Mouse (Mus musculus): ENCODE results near the gene Gm28230. TPM values are rescaled to one million over a fixed set of nuclear protein-coding genes. Genes with fewer than 3 reads are reported as not detected.

Gene Gm28230
- polyA plus RNA-seq (2014; fragmentation: Nextera tagmentation; extraction: Ambion mirVana), result 0.10 TPM in 1 of 2 replicates, not detected in the other

DNA sequence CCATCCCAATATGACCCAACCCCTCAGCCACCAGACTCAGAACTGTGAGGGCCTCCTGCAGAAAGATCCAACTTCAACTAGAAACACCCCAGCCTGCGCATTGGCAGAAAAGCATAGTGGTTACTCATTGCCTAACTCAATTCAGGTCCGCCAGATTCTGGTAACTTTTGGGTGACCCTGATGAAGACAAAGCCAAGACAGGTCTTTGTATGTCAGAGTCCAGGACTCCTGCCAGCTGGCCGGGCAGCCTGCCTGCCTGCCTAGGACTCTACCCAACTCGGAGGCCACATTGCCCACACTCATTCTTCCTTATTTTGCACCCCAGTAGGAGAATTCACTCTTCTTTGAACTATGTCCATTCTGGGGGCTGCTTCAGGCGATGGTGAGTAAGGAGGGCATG is at the start of gene Gm28230:
Gene Gm28230, plus strand, starts transcription at position 178 of the 400 bp plus-strand sequence.
- Histone ChIP-seq H3K36me3 (ENCODE audit: control insufficient read depth, insufficient read depth, low read length) (no peaks in the 10 kb centered on the region), H3K9ac (replicated peaks; ENCODE audit: low read depth, low read length) (no peak within 1 kb of the TSS), H3K4me2 (replicated peaks; ENCODE audit: low read depth, low read length) (peak within 1 kb of the TSS; percentile 19; the same call in 1 of the 2 replicates), H3K4me1 (ENCODE audit: control insufficient read depth, insufficient read depth, low read length) (no peaks in the 10 kb centered on the region), H3K4me3 (ENCODE audit: low read depth, low read length) (peak within 1 kb of the TSS; percentile 7), H3K9me3 (ENCODE audit: control insufficient read depth, low read depth, low read length) (no peaks in the 10 kb centered on the region), H3K27ac (ENCODE audit: low read length) (no peak within 1 kb of the TSS), H3K27me3 (ENCODE audit: control insufficient read depth, insufficient read depth, low read length) (peaks cover 77% of the 10 kb centered on the region)
- no peak for ATAC-seq (ENCODE audit: insufficient number of reproducible peaks, insufficient read depth, low FRiP score, low read depth)
- WGBS, result 37% methylated on average over 5 of the region's 5 CpGs

DNA sequence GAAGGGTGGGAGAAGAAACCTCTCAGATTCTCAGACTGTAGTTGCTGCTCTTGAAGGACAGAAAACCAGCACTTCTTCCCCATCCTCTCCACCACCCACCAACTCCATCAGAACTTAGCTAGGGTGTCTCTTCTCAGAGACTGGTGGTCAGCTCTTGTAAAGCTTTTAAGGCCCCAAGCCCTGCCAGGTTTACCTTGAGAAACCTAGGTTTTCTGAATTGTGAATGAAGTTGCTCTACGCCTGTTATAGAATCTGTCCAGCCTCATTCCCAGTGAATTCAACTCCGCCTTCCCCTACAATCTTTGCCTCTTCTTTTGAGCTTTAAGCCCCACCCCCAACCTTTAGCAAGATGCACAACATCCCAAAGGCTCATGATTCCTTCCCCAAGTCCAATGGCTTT is 49.4 kb upstream of the Gm28230 start:
- Histone ChIP-seq H3K27ac (ENCODE audit: low read length) (no peak overlapping the region), H3K9ac (replicated peaks; ENCODE audit: low read depth, low read length) (no peak overlapping the region), H3K4me1 (ENCODE audit: control insufficient read depth, insufficient read depth, low read length) (0 out of 2 replicates have a peak, but pooled peaks cover 2% of the 10 kb centered on the region), H3K27me3 (ENCODE audit: control insufficient read depth, insufficient read depth, low read length) (peaks cover 92% of the 10 kb centered on the region), H3K4me2 (replicated peaks; ENCODE audit: low read depth, low read length) (no peak overlapping the region), H3K36me3 (ENCODE audit: control insufficient read depth, insufficient read depth, low read length) (no peaks in the 10 kb centered on the region), H3K4me3 (ENCODE audit: low read depth, low read length) (no peak overlapping the region), H3K9me3 (ENCODE audit: control insufficient read depth, low read depth, low read length) (no peaks in the 10 kb centered on the region)
- WGBS, result 18% methylated on average over 2 of the region's 2 CpGs
- no peak for ATAC-seq (ENCODE audit: insufficient number of reproducible peaks, insufficient read depth, low FRiP score, low read depth)

DNA sequence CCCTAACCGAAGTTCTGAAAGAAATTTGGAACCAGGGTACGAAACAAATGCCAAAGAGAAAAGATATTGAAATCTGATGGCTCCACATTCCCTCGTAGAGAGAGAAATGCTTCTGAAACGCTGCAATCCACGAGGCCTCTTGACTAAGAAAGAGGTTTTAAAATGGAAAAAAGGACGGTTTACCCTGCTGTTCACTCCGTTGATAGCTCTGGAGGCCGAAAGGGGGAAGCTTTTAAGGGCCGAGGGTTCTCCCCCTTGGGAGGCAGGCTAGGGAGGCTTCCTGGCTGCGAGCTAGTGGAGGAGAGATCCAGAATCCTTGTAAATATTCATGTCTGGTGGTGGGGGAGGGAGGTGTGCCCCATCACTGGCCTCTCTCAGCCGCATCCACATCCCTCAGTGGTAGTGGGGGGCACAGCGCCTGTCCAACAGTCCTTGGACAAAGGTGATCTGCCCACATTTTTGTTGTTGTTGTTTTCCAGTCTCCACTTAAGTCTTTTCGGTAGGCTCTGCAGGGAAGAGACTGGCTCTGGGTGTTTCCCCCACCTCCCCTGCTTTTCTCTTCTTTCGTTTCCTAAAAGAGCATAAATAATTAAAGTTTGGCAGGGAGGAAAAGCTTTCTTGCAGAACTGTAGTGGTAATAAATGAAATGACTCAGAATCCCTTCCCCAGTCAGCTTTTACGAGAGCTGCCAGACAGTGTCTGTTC is 47.5 kb upstream of the Gm28230 start, which contains the start of gene Hoxd11:
Gene Hoxd11, plus strand, starts transcription at position 667 of the 705 bp plus-strand sequence.
- peaks cover 94% of the 10 kb centered on the region for H3K27me3 ChIP-seq (ENCODE audit: control insufficient read depth, insufficient read depth, low read length)
- no peak within 1 kb of the TSS for H3K4me3 ChIP-seq (ENCODE audit: low read depth, low read length)

DNA sequence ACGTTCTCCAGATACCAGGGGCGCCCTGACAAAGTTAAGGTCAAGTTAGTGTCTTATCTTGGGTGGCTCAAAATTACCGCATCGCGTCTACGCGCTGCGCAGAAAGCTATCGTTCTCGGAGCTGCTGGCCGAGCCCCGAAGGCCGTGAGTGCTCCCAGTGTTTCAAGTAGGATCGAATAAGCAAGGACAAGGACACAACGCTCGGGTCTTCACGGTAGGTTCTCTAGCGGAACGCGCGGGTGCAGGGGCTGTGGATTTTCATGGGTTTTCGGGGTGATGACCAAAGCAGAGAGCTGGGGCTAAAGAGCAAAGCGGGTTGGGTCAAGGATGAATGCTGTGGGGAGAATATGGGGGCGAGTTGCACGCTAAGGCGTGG is 46.9 kb upstream of the Gm28230 start:
- Histone ChIP-seq H3K9me3 (ENCODE audit: control insufficient read depth, low read depth, low read length) (no peaks in the 10 kb centered on the region), H3K36me3 (ENCODE audit: control insufficient read depth, insufficient read depth, low read length) (no peaks in the 10 kb centered on the region), H3K9ac (replicated peaks; ENCODE audit: low read depth, low read length) (no peak overlapping the region), H3K27me3 (ENCODE audit: control insufficient read depth, insufficient read depth, low read length) (peaks cover 89% of the 10 kb centered on the region), H3K4me2 (replicated peaks; ENCODE audit: low read depth, low read length) (no peak overlapping the region), H3K4me3 (ENCODE audit: low read depth, low read length) (no peak overlapping the region), H3K4me1 (ENCODE audit: control insufficient read depth, insufficient read depth, low read length) (no peaks in the 10 kb centered on the region), H3K27ac (ENCODE audit: low read length) (no peak overlapping the region)
- ATAC-seq (ENCODE audit: insufficient number of reproducible peaks, insufficient read depth, low FRiP score, low read depth), result no peak
- WGBS, result under 1% methylated on average over 26 of the region's 26 CpGs

More for the DNA sequence above, 47.5 kb upstream of the Gm28230 start, which contains the start of gene Hoxd11:
- no peaks in the 10 kb centered on the region for H3K36me3 ChIP-seq (ENCODE audit: control insufficient read depth, insufficient read depth, low read length)
- 2% methylated on average over 15 of the region's 15 CpGs for WGBS
- H3K27ac ChIP-seq (ENCODE audit: low read length), result no peak within 1 kb of the TSS
- no peaks in the 10 kb centered on the region for H3K4me1 ChIP-seq (ENCODE audit: control insufficient read depth, insufficient read depth, low read length)
- no peaks in the 10 kb centered on the region for H3K9me3 ChIP-seq (ENCODE audit: control insufficient read depth, low read depth, low read length)
- H3K4me2 ChIP-seq (replicated peaks; ENCODE audit: low read depth, low read length), result no peak within 1 kb of the TSS
- ATAC-seq (ENCODE audit: insufficient number of reproducible peaks, insufficient read depth, low FRiP score, low read depth), result no peak
- no peak within 1 kb of the TSS for H3K9ac ChIP-seq (replicated peaks; ENCODE audit: low read depth, low read length)

DNA sequence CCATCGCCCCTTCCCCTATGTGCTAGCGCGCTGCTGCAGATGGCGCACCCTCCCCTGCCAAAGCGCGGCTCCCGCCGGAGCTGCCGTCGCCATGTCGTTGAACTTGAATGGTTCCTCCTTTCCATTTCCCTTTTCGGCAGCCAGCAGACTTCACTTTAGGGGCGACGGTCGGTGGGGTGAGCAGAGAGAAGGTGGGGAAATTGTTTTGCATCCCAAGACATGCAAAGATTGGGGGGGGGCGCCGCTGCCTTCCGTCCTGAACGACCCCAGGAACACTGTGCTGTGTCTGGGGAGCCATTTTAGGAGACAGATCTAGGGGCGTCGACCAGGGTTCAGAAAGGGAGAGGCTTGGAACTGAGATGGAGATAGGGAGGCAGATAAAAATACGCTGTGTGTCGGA is 46.5 kb upstream of the Gm28230 start:
- no peaks in the 10 kb centered on the region for H3K9me3 ChIP-seq (ENCODE audit: control insufficient read depth, low read depth, low read length)
- no peak for ATAC-seq (ENCODE audit: insufficient number of reproducible peaks, insufficient read depth, low FRiP score, low read depth)
- H3K36me3 ChIP-seq (ENCODE audit: control insufficient read depth, insufficient read depth, low read length), result no peaks in the 10 kb centered on the region
- H3K9ac ChIP-seq (replicated peaks; ENCODE audit: low read depth, low read length), result no peak overlapping the region
- H3K27ac ChIP-seq (ENCODE audit: low read length), result no peak overlapping the region
- no peaks in the 10 kb centered on the region for H3K4me1 ChIP-seq (ENCODE audit: control insufficient read depth, insufficient read depth, low read length)
- H3K4me2 ChIP-seq (replicated peaks; ENCODE audit: low read depth, low read length), result no peak overlapping the region
- no peak overlapping the region for H3K4me3 ChIP-seq (ENCODE audit: low read depth, low read length)
- 1% methylated on average over 23 of the region's 23 CpGs for WGBS
- H3K27me3 ChIP-seq (ENCODE audit: control insufficient read depth, insufficient read depth, low read length), result peaks cover 89% of the 10 kb centered on the region

DNA sequence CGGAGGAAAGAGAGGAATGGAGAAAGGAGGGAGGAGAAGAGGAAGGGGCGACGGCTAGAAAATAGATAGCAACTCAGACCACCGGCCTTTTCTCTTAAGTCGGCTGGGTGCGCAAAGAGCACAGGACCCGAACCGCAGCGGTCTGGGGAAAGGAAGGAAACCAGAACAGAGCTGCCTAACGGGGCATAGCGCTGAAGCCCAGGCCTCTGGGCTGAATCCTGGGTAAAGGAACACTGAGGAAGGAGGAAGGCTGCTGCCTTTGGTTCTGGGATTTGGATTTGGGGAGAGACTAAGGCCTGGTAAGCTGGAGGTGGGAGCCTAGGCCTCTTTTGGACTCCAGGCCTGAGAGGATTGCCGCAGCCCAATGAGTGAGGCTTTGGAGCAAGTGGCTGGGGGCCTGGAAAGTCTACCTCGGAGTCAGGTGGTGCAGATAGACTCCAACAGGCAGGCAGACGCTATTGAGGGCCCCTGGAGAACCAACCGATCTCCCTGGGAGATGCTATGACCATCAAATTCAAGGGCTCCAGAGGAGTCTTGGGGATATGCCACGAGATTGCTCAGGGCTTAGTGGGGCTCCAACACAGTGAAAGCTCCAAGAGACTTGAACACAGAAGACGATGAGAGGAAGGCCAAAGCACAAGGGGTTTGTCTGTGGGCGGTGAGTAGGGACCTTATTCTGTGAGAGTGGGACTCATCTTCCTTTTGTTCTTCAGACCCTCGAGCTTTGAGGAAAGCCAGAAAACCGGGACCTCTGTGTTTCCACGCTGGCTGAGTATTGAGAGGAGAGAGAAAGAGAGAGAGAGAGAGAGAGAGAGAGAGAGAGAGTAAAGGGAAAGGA is 45.7 kb upstream of the Gm28230 start:
- H3K9me3 ChIP-seq (ENCODE audit: control insufficient read depth, low read depth, low read length), result no peaks in the 10 kb centered on the region
- 2% methylated on average over 21 of the region's 21 CpGs for WGBS
- peaks cover 91% of the 10 kb centered on the region for H3K27me3 ChIP-seq (ENCODE audit: control insufficient read depth, insufficient read depth, low read length)
- H3K4me3 ChIP-seq (ENCODE audit: low read depth, low read length), result no peak overlapping the region
- H3K4me2 ChIP-seq (replicated peaks; ENCODE audit: low read depth, low read length), result no peak overlapping the region
- no peak for ATAC-seq (ENCODE audit: insufficient number of reproducible peaks, insufficient read depth, low FRiP score, low read depth)
- H3K4me1 ChIP-seq (ENCODE audit: control insufficient read depth, insufficient read depth, low read length), result no peaks in the 10 kb centered on the region
- no peak overlapping the region for H3K9ac ChIP-seq (replicated peaks; ENCODE audit: low read depth, low read length)
- H3K36me3 ChIP-seq (ENCODE audit: control insufficient read depth, insufficient read depth, low read length), result no peaks in the 10 kb centered on the region
- H3K27ac ChIP-seq (ENCODE audit: low read length), result no peak overlapping the region

DNA sequence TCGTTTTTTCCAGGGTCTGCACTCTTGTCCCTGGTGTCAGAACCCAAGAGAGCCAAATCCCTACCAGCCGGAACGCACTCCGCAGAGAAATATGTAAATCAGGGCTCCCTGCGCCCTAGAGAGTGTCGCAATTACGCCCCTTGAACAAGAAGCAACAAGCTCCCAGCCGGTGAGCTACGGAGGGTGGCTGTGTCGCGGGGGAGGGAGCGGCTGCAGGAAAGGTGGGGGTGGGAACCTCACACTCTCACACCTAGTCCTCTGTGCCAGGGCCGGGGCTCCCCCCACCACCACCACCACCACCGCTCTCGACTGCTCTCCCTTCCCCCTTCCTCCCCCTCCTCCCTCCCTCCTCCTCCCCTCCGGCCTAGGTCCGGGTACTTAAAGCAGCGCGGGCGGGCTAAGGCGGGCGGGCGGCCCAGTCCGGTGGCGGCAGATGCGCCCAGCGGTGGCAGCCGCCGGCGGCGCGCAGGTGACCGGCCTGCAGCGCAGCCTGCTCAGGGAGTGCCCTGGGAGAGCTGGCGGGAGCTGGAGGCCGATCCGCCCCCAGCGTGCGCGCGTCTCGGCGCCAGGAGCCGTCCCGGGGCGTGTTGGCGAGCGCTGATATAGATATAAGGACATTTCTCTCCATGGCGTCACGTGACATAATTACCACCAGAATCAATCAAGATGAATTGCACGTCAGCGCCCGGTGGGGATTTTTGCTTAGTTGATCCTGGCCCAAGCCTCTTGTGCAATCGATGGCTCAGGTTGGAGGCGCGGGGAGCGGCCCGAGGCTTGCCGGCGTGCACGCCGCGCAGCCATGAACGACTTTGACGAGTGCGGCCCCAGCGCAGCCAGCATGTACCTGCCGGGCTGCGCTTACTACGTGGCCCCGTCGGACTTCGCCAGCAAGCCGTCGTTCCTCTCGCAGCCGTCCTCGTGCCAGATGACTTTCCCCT is 44.7 kb upstream of the Gm28230 start:
- no peaks in the 10 kb centered on the region for H3K4me1 ChIP-seq (ENCODE audit: control insufficient read depth, insufficient read depth, low read length)
- no peaks in the 10 kb centered on the region for H3K36me3 ChIP-seq (ENCODE audit: control insufficient read depth, insufficient read depth, low read length)
- WGBS, result under 1% methylated on average over 65 of the region's 78 CpGs
- H3K4me3 ChIP-seq (ENCODE audit: low read depth, low read length), result peak overlapping the region; percentile 11
- 0 out of 2 replicates have a peak, but pooled peaks have one; percentile 15 for ATAC-seq (ENCODE audit: insufficient number of reproducible peaks, insufficient read depth, low FRiP score, low read depth)
- peak overlapping the region; percentile 23; the same call in 1 of the 2 replicates for H3K4me2 ChIP-seq (replicated peaks; ENCODE audit: low read depth, low read length)
- H3K27ac ChIP-seq (ENCODE audit: low read length), result no peak overlapping the region
- H3K27me3 ChIP-seq (ENCODE audit: control insufficient read depth, insufficient read depth, low read length), result peaks cover 89% of the 10 kb centered on the region
- no peaks in the 10 kb centered on the region for H3K9me3 ChIP-seq (ENCODE audit: control insufficient read depth, low read depth, low read length)
- no peak overlapping the region for H3K9ac ChIP-seq (replicated peaks; ENCODE audit: low read depth, low read length)

DNA sequence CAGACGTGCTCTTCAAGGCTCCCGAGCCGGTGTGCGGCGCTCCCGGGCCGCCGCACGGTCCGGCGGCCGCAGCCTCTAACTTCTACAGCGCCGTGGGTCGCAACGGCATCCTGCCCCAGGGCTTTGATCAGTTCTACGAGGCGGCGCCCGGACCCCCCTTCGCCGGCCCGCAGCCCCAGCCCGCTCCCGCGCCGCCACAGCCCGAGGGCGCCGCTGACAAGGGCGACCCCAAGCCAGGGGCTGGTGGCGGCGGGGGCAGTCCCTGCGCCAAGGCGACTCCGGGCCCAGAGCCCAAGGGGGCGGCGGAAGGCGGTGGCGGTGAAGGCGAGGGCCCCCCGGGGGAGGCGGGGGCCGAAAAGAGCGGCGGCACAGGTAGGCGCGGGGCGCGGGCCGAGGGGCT is 43.7 kb upstream of the Gm28230 start:
- H3K4me1 ChIP-seq (ENCODE audit: control insufficient read depth, insufficient read depth, low read length), result no peaks in the 10 kb centered on the region
- no peak overlapping the region for H3K27ac ChIP-seq (ENCODE audit: low read length)
- H3K9me3 ChIP-seq (ENCODE audit: control insufficient read depth, low read depth, low read length), result no peaks in the 10 kb centered on the region
- H3K4me3 ChIP-seq (ENCODE audit: low read depth, low read length), result peak overlapping the region; percentile 11
- H3K4me2 ChIP-seq (replicated peaks; ENCODE audit: low read depth, low read length), result peak overlapping the region; percentile 23; the same call in 1 of the 2 replicates
- H3K36me3 ChIP-seq (ENCODE audit: control insufficient read depth, insufficient read depth, low read length), result no peaks in the 10 kb centered on the region
- ATAC-seq (ENCODE audit: insufficient number of reproducible peaks, insufficient read depth, low FRiP score, low read depth), result no peak
- H3K27me3 ChIP-seq (ENCODE audit: control insufficient read depth, insufficient read depth, low read length), result peaks cover 90% of the 10 kb centered on the region
- no peak overlapping the region for H3K9ac ChIP-seq (replicated peaks; ENCODE audit: low read depth, low read length)
- 0% methylated on average over 50 of the region's 51 CpGs for WGBS
